Mouse (Mus musculus) retina, postnatal 1 day (tissue): Measurements from ENCODE around the gene Gm20481.
A peak's percentile ranks its signal among the peaks of the same experiment; 100 is the strongest.

ENCODE experiments used
- DNase-seq: peaks from one replicate; pipeline ENCODE4 v3.0.0-alpha.2; 2012

The Gm20481 gene

GRCm38 (mm10) chr17:35007387-35007991 lies 37.8 kb downstream of the Gm20481 start:
- no peak for DNase-seq

GRCm38 (mm10) chr17:35009586-35009985 lies 39.9 kb downstream of the Gm20481 start:
- DNase-seq, result no peak

GRCm38 (mm10) chr17:35011440-35011839 lies 41.7 kb downstream of the Gm20481 start:
- no peak for DNase-seq

- no peak for DNase-seq
Observed at GRCm38 (mm10) chr17:35012430-35012829, 42.7 kb downstream of the Gm20481 start.

GRCm38 (mm10) chr17:35013221-35013620 lies 43.5 kb downstream of the Gm20481 start:
- no peak for DNase-seq

GRCm38 (mm10) chr17:35015296-35015695 lies 45.6 kb downstream of the Gm20481 start:
- DNase-seq, result no peak

- peak; percentile 70 for DNase-seq
Observed at GRCm38 (mm10) chr17:35016376-35016775, 46.7 kb downstream of the Gm20481 start, which contains the start of gene Vwa7. Gene Vwa7 (plus strand): TSS chr17:35016579.

GRCm38 (mm10) chr17:35016791-35017705 lies 47.3 kb downstream of the Gm20481 start:
- DNase-seq, result no peak

- DNase-seq, result no peak
Observed at GRCm38 (mm10) chr17:35017706-35018030, 48.0 kb downstream of the Gm20481 start.

GRCm38 (mm10) chr17:35018171-35018570 lies 48.5 kb downstream of the Gm20481 start:
- DNase-seq, result no peak

- no peak for DNase-seq
Observed at GRCm38 (mm10) chr17:35019894-35020293, 50.2 kb downstream of the Gm20481 start.

GRCm38 (mm10) chr17:35020551-35020950 lies 50.8 kb downstream of the Gm20481 start:
- DNase-seq, result no peak

- DNase-seq, result peak; percentile 94
Observed at GRCm38 (mm10) chr17:35021163-35021808, 51.6 kb downstream of the Gm20481 start.
